Mouse (Mus musculus): ENCODE results near the gene Zfp874b. TPM values are rescaled to one million over a fixed set of nuclear protein-coding genes. Genes with fewer than 3 reads are reported as not detected.
A peak's percentile ranks its signal among the peaks of the same experiment; 100 is the strongest.
"Not testable (repeated sequence)": the region's sequence is repeated elsewhere in the genome, so short reads cannot be mapped to it uniquely, and the experiment has no call there.

Gene Zfp874b
- total and polyA plus RNA-seq, 2 experiments from 2014 or later: 2.5 to 6.3 TPM

- Histone ChIP-seq H3K9me3 (ENCODE audit: low read length) (no peaks in the 10 kb centered on the region), H3K4me2 (ENCODE audit: low read depth, low read length, poor library complexity, severe bottlenecking) (peak within 1 kb of the TSS; percentile 66), H3K27ac (ENCODE audit: low read depth, low read length) (no peak within 1 kb of the TSS; the same call in none of the 2 replicates), H3K36me3 (ENCODE audit: insufficient read depth, low read length) (no peaks in the 10 kb centered on the region), H3K4me1 (ENCODE audit: insufficient read depth, low read length) (no peaks in the 10 kb centered on the region), H3K4me3 (ENCODE audit: low read depth, low read length) (peak within 1 kb of the TSS; percentile 48), H3K9ac (replicated peaks; ENCODE audit: low read length, poor library complexity, severe bottlenecking) (peak within 1 kb of the TSS; percentile 52), H3K27me3 (ENCODE audit: insufficient read depth, low read length) (no peaks in the 10 kb centered on the region)
- TF ChIP-seq CTCF (IDR thresholded peaks at IDR 0.05): no peak
- peak; percentile 93 for DNase-seq (ENCODE audit: low spot score)
- ATAC-seq (ENCODE audit: low FRiP score): peak; percentile 97
- WGBS: under 1% methylated on average over 20 of the region's 20 CpGs
Measured at GRCm38 (mm10) chr13:67451172-67452020, 32.7 kb downstream of the Zfp874b start, which contains the start of gene Zfp874a. Zfp874a (minus strand) TSS chr13:67451624.

GRCm38 (mm10) chr13:67437095-67437494, 47.0 kb downstream of the Zfp874b start:
- not testable (repeated sequence) for H3K27me3 ChIP-seq (ENCODE audit: insufficient read depth, low read length); H3K4me1 ChIP-seq (ENCODE audit: insufficient read depth, low read length); H3K9me3 ChIP-seq (ENCODE audit: low read length); H3K4me3 ChIP-seq (ENCODE audit: low read depth, low read length); H3K36me3 ChIP-seq (ENCODE audit: insufficient read depth, low read length); H3K27ac ChIP-seq (ENCODE audit: low read depth, low read length); DNase-seq (ENCODE audit: low spot score); ATAC-seq (ENCODE audit: low FRiP score); H3K4me2 ChIP-seq (ENCODE audit: low read depth, low read length, poor library complexity, severe bottlenecking); H3K9ac ChIP-seq (replicated peaks; ENCODE audit: low read length, poor library complexity, severe bottlenecking)
- WGBS: no CpG with 5 or more reads among the region's 3 CpGs

- H3K9me3 ChIP-seq (ENCODE audit: low read length): no peaks in the 10 kb centered on the region
- no peak overlapping the region for H3K4me2 ChIP-seq (ENCODE audit: low read depth, low read length, poor library complexity, severe bottlenecking)
- no peaks in the 10 kb centered on the region for H3K27me3 ChIP-seq (ENCODE audit: insufficient read depth, low read length)
- H3K27ac ChIP-seq (ENCODE audit: low read depth, low read length): no peak overlapping the region
- ATAC-seq (ENCODE audit: low FRiP score) (no peak), DNase-seq (ENCODE audit: low spot score) (no peak)
- TF ChIP-seq CTCF (IDR thresholded peaks at IDR 0.05): no peak
- 53% methylated on average over 3 of the region's 3 CpGs for WGBS
- H3K9ac ChIP-seq (replicated peaks; ENCODE audit: low read length, poor library complexity, severe bottlenecking): no peak overlapping the region
- no peaks in the 10 kb centered on the region for H3K4me1 ChIP-seq (ENCODE audit: insufficient read depth, low read length)
- no peak overlapping the region for H3K4me3 ChIP-seq (ENCODE audit: low read depth, low read length)
- no peaks in the 10 kb centered on the region for H3K36me3 ChIP-seq (ENCODE audit: insufficient read depth, low read length)
Measured at GRCm38 (mm10) chr13:67428116-67428515, 55.9 kb downstream of the Zfp874b start.

GRCm38 (mm10) chr13:67425699-67426098, 58.4 kb downstream of the Zfp874b start:
- H3K9me3 ChIP-seq (ENCODE audit: low read length); ATAC-seq (ENCODE audit: low FRiP score); H3K36me3 ChIP-seq (ENCODE audit: insufficient read depth, low read length); H3K27ac ChIP-seq (ENCODE audit: low read depth, low read length); DNase-seq (ENCODE audit: low spot score); H3K4me2 ChIP-seq (ENCODE audit: low read depth, low read length, poor library complexity, severe bottlenecking); H3K27me3 ChIP-seq (ENCODE audit: insufficient read depth, low read length); H3K4me3 ChIP-seq (ENCODE audit: low read depth, low read length); H3K4me1 ChIP-seq (ENCODE audit: insufficient read depth, low read length); H3K9ac ChIP-seq (replicated peaks; ENCODE audit: low read length, poor library complexity, severe bottlenecking): not testable (repeated sequence)

- 66% methylated on average over 2 of the region's 2 CpGs for WGBS
- H3K4me2 ChIP-seq (ENCODE audit: low read depth, low read length, poor library complexity, severe bottlenecking); H3K4me1 ChIP-seq (ENCODE audit: insufficient read depth, low read length); H3K4me3 ChIP-seq (ENCODE audit: low read depth, low read length); H3K36me3 ChIP-seq (ENCODE audit: insufficient read depth, low read length); ATAC-seq (ENCODE audit: low FRiP score); DNase-seq (ENCODE audit: low spot score); H3K9me3 ChIP-seq (ENCODE audit: low read length); H3K27ac ChIP-seq (ENCODE audit: low read depth, low read length); H3K9ac ChIP-seq (replicated peaks; ENCODE audit: low read length, poor library complexity, severe bottlenecking); H3K27me3 ChIP-seq (ENCODE audit: insufficient read depth, low read length): not testable (repeated sequence)
Measured at GRCm38 (mm10) chr13:67422532-67422931, 61.5 kb downstream of the Zfp874b start.

Other genes with a start within 250 kb of the Zfp874b start
- gene Zfp458, start 205.8 kb downstream of the Zfp874b start, total RNA-seq (2014; rRNA removed): 13.0 and 15.7 TPM in 2 replicates
- 3.6 and 3.7 TPM in 2 replicates for gene Zfp458, start 205.8 kb downstream of the Zfp874b start, polyA plus RNA-seq (2015; fragmentation: Nextera tagmentation; extraction: Ambion mirVana)
- 1.3 and 2.8 TPM in 2 replicates for gene Zfp457, start 177.8 kb downstream of the Zfp874b start, total RNA-seq (2014; rRNA removed)
- 0.44 and 0.49 TPM in 2 replicates for gene Zfp457, start 177.8 kb downstream of the Zfp874b start, polyA plus RNA-seq (2015; fragmentation: Nextera tagmentation; extraction: Ambion mirVana)
- 2.5 and 2.6 TPM in 2 replicates for gene Zfp595, start 151.7 kb downstream of the Zfp874b start, total RNA-seq (2014; rRNA removed)
- 0.48 and 0.60 TPM in 2 replicates for gene Zfp595, start 151.7 kb downstream of the Zfp874b start, polyA plus RNA-seq (2015; fragmentation: Nextera tagmentation; extraction: Ambion mirVana)
- not detected in 2 replicates for gene Gm28044, start 123.7 kb downstream of the Zfp874b start, total RNA-seq (2014; rRNA removed)
- not detected in 2 replicates for gene Gm28044, start 123.7 kb downstream of the Zfp874b start, polyA plus RNA-seq (2015; fragmentation: Nextera tagmentation; extraction: Ambion mirVana)
- gene Zfp953, start 123.7 kb downstream of the Zfp874b start, total RNA-seq (2014; rRNA removed): 0.71 and 1.3 TPM in 2 replicates
- 0.13 and 0.22 TPM in 2 replicates for gene Zfp953, start 123.7 kb downstream of the Zfp874b start, polyA plus RNA-seq (2015; fragmentation: Nextera tagmentation; extraction: Ambion mirVana)
- 2.9 TPM in 1 of 2 replicates, not detected in the other for gene Gm28041, start 108.5 kb downstream of the Zfp874b start, total RNA-seq (2014; rRNA removed)
- gene Gm28041, start 108.5 kb downstream of the Zfp874b start, polyA plus RNA-seq (2015; fragmentation: Nextera tagmentation; extraction: Ambion mirVana): not detected in 2 replicates
- 0.94 and 1.2 TPM in 2 replicates for gene Zfp456, start 108.4 kb downstream of the Zfp874b start, total RNA-seq (2014; rRNA removed)
- gene Zfp456, start 108.4 kb downstream of the Zfp874b start, polyA plus RNA-seq (2015; fragmentation: Nextera tagmentation; extraction: Ambion mirVana): 0.13 and 0.19 TPM in 2 replicates
- 1.7 and 2.5 TPM in 2 replicates for gene Zfp429, start 84.4 kb downstream of the Zfp874b start, total RNA-seq (2014; rRNA removed)
- gene Zfp429, start 84.4 kb downstream of the Zfp874b start, polyA plus RNA-seq (2015; fragmentation: Nextera tagmentation; extraction: Ambion mirVana): 0.89 and 1.1 TPM in 2 replicates
- 1.3 and 6.0 TPM in 2 replicates for gene Zfp459, start 62.8 kb downstream of the Zfp874b start, total RNA-seq (2014; rRNA removed)
- gene Zfp459, start 62.8 kb downstream of the Zfp874b start, polyA plus RNA-seq (2015; fragmentation: Nextera tagmentation; extraction: Ambion mirVana): 1.2 and 1.3 TPM in 2 replicates
- gene Zfp874a, start 32.6 kb downstream of the Zfp874b start, total RNA-seq (2014; rRNA removed): 4.7 and 6.4 TPM in 2 replicates
- gene Zfp874a, start 32.6 kb downstream of the Zfp874b start, polyA plus RNA-seq (2015; fragmentation: Nextera tagmentation; extraction: Ambion mirVana): 3.9 and 4.4 TPM in 2 replicates
- gene Zfp58, start 16.3 kb upstream of the Zfp874b start, total RNA-seq (2014; rRNA removed): 3.8 and 6.5 TPM in 2 replicates
- gene Zfp58, start 16.3 kb upstream of the Zfp874b start, polyA plus RNA-seq (2015; fragmentation: Nextera tagmentation; extraction: Ambion mirVana): 4.1 and 4.4 TPM in 2 replicates
- gene Gm26965, start 41.9 kb upstream of the Zfp874b start, total RNA-seq (2014; rRNA removed): 0.27 TPM in 1 of 2 replicates, not detected in the other
- gene Gm26965, start 41.9 kb upstream of the Zfp874b start, polyA plus RNA-seq (2015; fragmentation: Nextera tagmentation; extraction: Ambion mirVana): 0.20 TPM in 1 of 2 replicates, not detected in the other
- 35.8 and 36.8 TPM in 2 replicates for gene Zfp87, start 41.9 kb upstream of the Zfp874b start, total RNA-seq (2014; rRNA removed)
- gene Zfp87, start 41.9 kb upstream of the Zfp874b start, polyA plus RNA-seq (2015; fragmentation: Nextera tagmentation; extraction: Ambion mirVana): 26.2 and 31.9 TPM in 2 replicates
- gene Zfp748, start 69.6 kb upstream of the Zfp874b start, total RNA-seq (2014; rRNA removed): 21.7 and 22.5 TPM in 2 replicates
- gene Zfp748, start 69.6 kb upstream of the Zfp874b start, polyA plus RNA-seq (2015; fragmentation: Nextera tagmentation; extraction: Ambion mirVana): 7.1 and 8.1 TPM in 2 replicates
- 9.4 and 11.6 TPM in 2 replicates for gene Zfp729b, start 125.4 kb upstream of the Zfp874b start, total RNA-seq (2014; rRNA removed)
- 3.4 and 4.1 TPM in 2 replicates for gene Zfp729b, start 125.4 kb upstream of the Zfp874b start, polyA plus RNA-seq (2015; fragmentation: Nextera tagmentation; extraction: Ambion mirVana)
- not detected in 2 replicates for gene Gm49345, start 153.5 kb upstream of the Zfp874b start, total RNA-seq (2014; rRNA removed)
- 1.5 and 1.9 TPM in 2 replicates for gene Gm49345, start 153.5 kb upstream of the Zfp874b start, polyA plus RNA-seq (2015; fragmentation: Nextera tagmentation; extraction: Ambion mirVana)
- gene Zfp729a, start 153.5 kb upstream of the Zfp874b start, total RNA-seq (2014; rRNA removed): 5.6 and 8.5 TPM in 2 replicates
- gene Zfp729a, start 153.5 kb upstream of the Zfp874b start, polyA plus RNA-seq (2015; fragmentation: Nextera tagmentation; extraction: Ambion mirVana): 1.8 and 1.9 TPM in 2 replicates
- 12.6 and 22.2 TPM in 2 replicates for gene Zfp738, start 202.8 kb upstream of the Zfp874b start, total RNA-seq (2014; rRNA removed)
- gene Zfp738, start 202.8 kb upstream of the Zfp874b start, polyA plus RNA-seq (2015; fragmentation: Nextera tagmentation; extraction: Ambion mirVana): 7.9 and 10.5 TPM in 2 replicates
- 9.5 and 14.5 TPM in 2 replicates for gene Zfp65, start 244.9 kb upstream of the Zfp874b start, total RNA-seq (2014; rRNA removed)
- gene Zfp65, start 244.9 kb upstream of the Zfp874b start, polyA plus RNA-seq (2015; fragmentation: Nextera tagmentation; extraction: Ambion mirVana): 4.4 TPM in 2 replicates

All from midbrain, postnatal 0 days (tissue).